Mouse (Mus musculus): Measurements from ENCODE around the gene Fnbp1l.

Gene Fnbp1l

GRCm38 (mm10) chr3:122618991-122619930 lies at the start of gene Fnbp1l:
TSS of gene Fnbp1l (minus strand) at chr3:122619715.
- DNase-seq: peak; percentile 23 to 38

GRCm38 (mm10) chr3:122660795-122661194 lies 41.3 kb upstream of the Fnbp1l start:
- DNase-seq: no peak

GRCm38 (mm10) chr3:122659261-122659917 lies 39.9 kb upstream of the Fnbp1l start:
- no peak for DNase-seq

- no peak for DNase-seq
Measured at GRCm38 (mm10) chr3:122647195-122647837, 27.8 kb upstream of the Fnbp1l start.

- DNase-seq: no peak
Measured at GRCm38 (mm10) chr3:122640286-122640685, 20.8 kb upstream of the Fnbp1l start.

- no peak for DNase-seq
Measured at GRCm38 (mm10) chr3:122639197-122639475, 19.6 kb upstream of the Fnbp1l start.

GRCm38 (mm10) chr3:122638329-122639196 lies 19.0 kb upstream of the Fnbp1l start:
- peak; percentile 95 to 97 for DNase-seq

GRCm38 (mm10) chr3:122637280-122637679 lies 17.8 kb upstream of the Fnbp1l start:
- DNase-seq: no peak

- no peak for DNase-seq
Measured at GRCm38 (mm10) chr3:122635246-122635645, 15.7 kb upstream of the Fnbp1l start.

GRCm38 (mm10) chr3:122629580-122629979 lies 10.1 kb upstream of the Fnbp1l start:
- no peak for DNase-seq

- no peak for DNase-seq
Measured at GRCm38 (mm10) chr3:122628956-122629355, 9.4 kb upstream of the Fnbp1l start.

GRCm38 (mm10) chr3:122628546-122628945 lies 9.0 kb upstream of the Fnbp1l start:
- no peak for DNase-seq

- no peak for DNase-seq
Measured at GRCm38 (mm10) chr3:122627846-122628245, 8.3 kb upstream of the Fnbp1l start.

- DNase-seq: no peak
Measured at GRCm38 (mm10) chr3:122624591-122624990, 5.1 kb upstream of the Fnbp1l start.

GRCm38 (mm10) chr3:122620285-122620931 lies 893 bp upstream of the Fnbp1l start:
- peak; percentile 13 to 25 for DNase-seq

GRCm38 (mm10) chr3:122619931-122620284 lies 393 bp upstream of the Fnbp1l start:
- no peak for DNase-seq

- peak; percentile 29 to 45 for DNase-seq
Measured at GRCm38 (mm10) chr3:122618402-122618801, 1.1 kb downstream of the Fnbp1l start.

- DNase-seq: no peak
Measured at GRCm38 (mm10) chr3:122617613-122618340, 1.7 kb downstream of the Fnbp1l start.

- DNase-seq: no peak
Measured at GRCm38 (mm10) chr3:122612537-122612936, 7.0 kb downstream of the Fnbp1l start.

- no peak for DNase-seq
Measured at GRCm38 (mm10) chr3:122611761-122612160, 7.8 kb downstream of the Fnbp1l start.

- DNase-seq: no peak
Measured at GRCm38 (mm10) chr3:122606105-122606801, 13.3 kb downstream of the Fnbp1l start.

Measured in cerebellum, postnatal 36 days (tissue).